Mouse (Mus musculus): Measurements from ENCODE around the gene Zfp317. TPM values are rescaled to one million over a fixed set of nuclear protein-coding genes. Genes with fewer than 3 reads are reported as not detected.
A peak's percentile ranks its signal among the peaks of the same experiment; 100 is the strongest.
"Not testable (repeated sequence)": the region's sequence is repeated elsewhere in the genome, so short reads cannot be mapped to it uniquely, and the experiment has no call there.

Gene Zfp317
- total RNA-seq (2021), result 10 to 100 TPM; 19.5 to 21.9 TPM
- long read RNA-seq, partial matches to known transcripts, result 5 of 32 reads
- long read RNA-seq, other reads (novel, unspliced or antisense), result 23 of 32 reads

- peak; percentile 93 to 98 for DNase-seq (ENCODE audit: low spot score in 2 of 2)
Observed at GRCm38 (mm10) chr9:19621843-19622822, at the start of gene Zfp317. Gene Zfp317 (plus strand): TSS chr9:19622102.

- DNase-seq (ENCODE audit: low spot score in 2 of 2), result no peak
Observed at GRCm38 (mm10) chr9:19582317-19582716, 39.6 kb upstream of the Zfp317 start, which contains the start of gene Olfr855. Gene Olfr855 (plus strand): TSS chr9:19582617.

GRCm38 (mm10) chr9:19621297-19621696 is 605 bp upstream of the Zfp317 start:
- DNase-seq (ENCODE audit: low spot score in 2 of 2), result no peak

- DNase-seq (ENCODE audit: low spot score in 2 of 2), result no peak
Observed at GRCm38 (mm10) chr9:19629574-19629973, 7.7 kb downstream of the Zfp317 start.

- DNase-seq (ENCODE audit: low spot score in 2 of 2), result no peak
Observed at GRCm38 (mm10) chr9:19645193-19645592, 23.3 kb downstream of the Zfp317 start.

GRCm38 (mm10) chr9:19690281-19690680 is 68.4 kb downstream of the Zfp317 start:
- DNase-seq (ENCODE audit: low spot score in 2 of 2), result no peak

- no peak for DNase-seq (ENCODE audit: low spot score in 2 of 2)
Observed at GRCm38 (mm10) chr9:19691426-19691825, 69.5 kb downstream of the Zfp317 start.

GRCm38 (mm10) chr9:19692430-19692829 is 70.5 kb downstream of the Zfp317 start:
- DNase-seq (ENCODE audit: low spot score in 2 of 2), result no peak

GRCm38 (mm10) chr9:19694285-19694684 is 72.4 kb downstream of the Zfp317 start:
- not testable (repeated sequence) for DNase-seq (ENCODE audit: low spot score in 2 of 2)

GRCm38 (mm10) chr9:19694898-19695379 is 73.0 kb downstream of the Zfp317 start:
- DNase-seq (ENCODE audit: low spot score in 2 of 2), result not testable (repeated sequence)

Other genes with a start within 250 kb of the Zfp317 start
- gene Olfr847, start 243.4 kb upstream of the Zfp317 start, total RNA-seq (2021), result not detected
- gene Olfr849, start 181.8 kb upstream of the Zfp317 start, total RNA-seq (2021), result not detected
- gene Olfr850, start 143.9 kb upstream of the Zfp317 start, total RNA-seq (2021), result not detected
- not detected for gene Olfr851, start 128.8 kb upstream of the Zfp317 start, total RNA-seq (2021)
- not detected for gene Olfr853, start 81.0 kb upstream of the Zfp317 start, total RNA-seq (2021)
- gene Olfr854, start 54.7 kb upstream of the Zfp317 start, total RNA-seq (2021), result not detected
- gene Olfr855, start 39.5 kb upstream of the Zfp317 start, total RNA-seq (2021), result not detected
- gene Olfr857, start 87.3 kb downstream of the Zfp317 start, total RNA-seq (2021), result not detected
- not detected for gene Olfr58, start 158.2 kb downstream of the Zfp317 start, total RNA-seq (2021)
- not detected for gene Olfr859, start 182.8 kb downstream of the Zfp317 start, total RNA-seq (2021)
- gene Olfr860, start 227.6 kb downstream of the Zfp317 start, total RNA-seq (2021), result not detected

Data from layer of hippocampus, adult 18-20 months (tissue).